ENCODE assay signal across 18 mouse cellular contexts in the genomic region with DNA sequence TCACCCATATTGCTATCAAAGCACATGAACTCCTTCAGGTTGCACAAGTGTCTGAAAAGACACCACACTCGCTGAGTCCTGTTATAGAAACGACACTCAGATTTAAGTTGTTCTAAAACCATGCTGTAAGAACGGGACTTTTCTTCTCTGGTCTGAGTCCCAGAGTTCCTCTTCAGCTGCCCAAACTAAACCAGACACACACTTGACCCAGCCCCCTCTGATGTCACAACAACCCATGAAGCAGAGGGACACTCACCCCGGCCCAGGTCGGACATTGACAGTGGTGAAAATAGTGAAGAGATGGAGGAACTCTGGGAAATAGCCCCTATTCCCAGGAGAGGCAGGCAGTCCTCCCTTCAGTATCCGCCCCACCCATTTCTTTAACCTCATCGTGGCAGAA. TPM values are rescaled to one million over a fixed set of nuclear protein-coding genes. Genes with fewer than 3 reads are reported as not detected.
DNase-seq lines count a peak whose midpoint lies in the region; ATAC-seq lines count a peak whose summit lies in the region.
"Had no signal": no experiment of that assay in that cellular context is flagged by ENCODE, and none has a peak within 500 bp of the region (broad histone marks: within the 10 kb centered on the region; RNA-seq: fewer than 3 reads in every experiment).

No protein-coding gene starts in this region.

- peak overlapping the region; percentile 51 for H3K4me3 ChIP-seq in forebrain, embryonic 10.5 days
- no peak overlapping the region for H3K4me3 ChIP-seq in forebrain, embryonic 11.5 days (ENCODE audit: low read depth, low read length)
- H3K4me3 ChIP-seq in kidney, embryonic 15.5 days (replicated peaks), result no peak overlapping the region
- no peak overlapping the region for H3K4me3 ChIP-seq in midbrain, embryonic 16.5 days (ENCODE audit: low read depth, low read length)

- WGBS in forebrain, embryonic 10.5 days, result 75% methylated on average over 7 of the region's 7 CpGs
- 72% methylated on average over 7 of the region's 7 CpGs for WGBS in forebrain, embryonic 11.5 days
- WGBS in kidney, embryonic 15.5 days, result 65% methylated on average over 7 of the region's 7 CpGs
- 83% methylated on average over 7 of the region's 7 CpGs for WGBS in midbrain, embryonic 16.5 days

- no peak overlapping the region; the same call in 1 of the 2 replicates for H3K4me2 ChIP-seq in forebrain, embryonic 11.5 days (ENCODE audit: low read depth, low read length, severe bottlenecking)
- H3K4me2 ChIP-seq in kidney, embryonic 15.5 days, result peak overlapping the region; percentile 68; the same call in 1 of the 2 replicates
- no peak overlapping the region; the same call in 1 of the 2 replicates for H3K4me2 ChIP-seq in midbrain, embryonic 16.5 days (ENCODE audit: low read length)

- no peak overlapping the region for H3K9ac ChIP-seq in forebrain, embryonic 11.5 days (ENCODE audit: low read length)
- no peak overlapping the region for H3K9ac ChIP-seq in kidney, embryonic 15.5 days
- H3K9ac ChIP-seq in midbrain, embryonic 16.5 days (ENCODE audit: low read depth, low read length), result no peak overlapping the region

- H3K27me3 ChIP-seq in forebrain, embryonic 10.5 days (ENCODE audit: poor library complexity, severe bottlenecking), result peaks cover 15% of the 10 kb centered on the region
- H3K27me3 ChIP-seq in forebrain, embryonic 11.5 days (ENCODE audit: control insufficient read depth, insufficient read depth, low read length), result no peaks in the 10 kb centered on the region; the same call in 1 of the 2 replicates
- H3K27me3 ChIP-seq in kidney, embryonic 15.5 days, result 0 out of 2 replicates have a peak, but pooled peaks cover 4% of the 10 kb centered on the region
- H3K27me3 ChIP-seq in midbrain, embryonic 16.5 days (ENCODE audit: control insufficient read depth, insufficient read depth, low read depth, low read length), result no peaks in the 10 kb centered on the region

- H3K36me3 ChIP-seq in forebrain, embryonic 10.5 days (replicated peaks), result no peaks in the 10 kb centered on the region
- no peaks in the 10 kb centered on the region for H3K36me3 ChIP-seq in forebrain, embryonic 11.5 days (ENCODE audit: control insufficient read depth, insufficient read depth, low read length)
- no peaks in the 10 kb centered on the region for H3K36me3 ChIP-seq in kidney, embryonic 15.5 days
- H3K36me3 ChIP-seq in midbrain, embryonic 16.5 days (ENCODE audit: control insufficient read depth, insufficient read depth, low read length), result no peaks in the 10 kb centered on the region
- H3K36me3 ChIP-seq: embryonic facial prominence, embryonic 13.5 days had no signal

- 0 out of 2 replicates have a peak overlapping the region, but pooled peaks have one; percentile 66 for H3K27ac ChIP-seq in forebrain, embryonic 10.5 days
- no peak overlapping the region for H3K27ac ChIP-seq in forebrain, embryonic 11.5 days (ENCODE audit: low read depth, low read length)
- H3K27ac ChIP-seq in kidney, embryonic 15.5 days, result no peak overlapping the region
- no peak overlapping the region for H3K27ac ChIP-seq in midbrain, embryonic 16.5 days (ENCODE audit: low read length)
- H3K27ac ChIP-seq: embryonic facial prominence, embryonic 13.5 days had no signal

- peaks cover 8% of the 10 kb centered on the region for H3K4me1 ChIP-seq in forebrain, embryonic 10.5 days
- H3K4me1 ChIP-seq in forebrain, embryonic 11.5 days (replicated peaks; ENCODE audit: control insufficient read depth, insufficient read depth, low read length), result no peaks in the 10 kb centered on the region
- H3K4me1 ChIP-seq in kidney, embryonic 15.5 days, result peaks cover 9% of the 10 kb centered on the region; the same call in 1 of the 2 replicates
- no peaks in the 10 kb centered on the region for H3K4me1 ChIP-seq in midbrain, embryonic 16.5 days (ENCODE audit: control insufficient read depth, insufficient read depth, low read length)

- no peak for DNase-seq in forebrain, embryonic 10.5 days (ENCODE audit: extremely low spot score, low spot score)
- DNase-seq in forebrain, embryonic 11.5 days (ENCODE audit: low spot score), result no peak
- no peak for DNase-seq in kidney, postnatal 25 days
- no peak for DNase-seq in right cerebral cortex, postnatal 36 days (ENCODE audit: low spot score in 2 of 2)
- no peak for DNase-seq in layer of hippocampus, adult 9-10 months (ENCODE audit: low spot score)

- no peak for ATAC-seq in forebrain, embryonic 11.5 days (replicated peaks; ENCODE audit: low FRiP score)
- ATAC-seq in kidney, embryonic 15.5 days (replicated peaks; ENCODE audit: low FRiP score), result no peak
- ATAC-seq in erythroid progenitor cell, adult 5-6 weeks (replicated peaks; ENCODE audit: low FRiP score, poor library complexity, severe bottlenecking), result 0 out of 2 replicates have a peak, but pooled peaks have one; percentile 14
- 0 out of 2 replicates have a peak, but pooled peaks have one; percentile 14 for ATAC-seq in midbrain, embryonic 16.5 days

- no peaks in the 10 kb centered on the region; the same call in 1 of the 2 replicates for H3K9me3 ChIP-seq in forebrain, embryonic 10.5 days
- no peaks in the 10 kb centered on the region for H3K9me3 ChIP-seq in forebrain, embryonic 11.5 days (ENCODE audit: control insufficient read depth, low read length)
- H3K9me3 ChIP-seq in kidney, embryonic 15.5 days (replicated peaks), result no peaks in the 10 kb centered on the region
- H3K9me3 ChIP-seq in midbrain, embryonic 16.5 days (replicated peaks; ENCODE audit: control insufficient read depth, low read length, poor library complexity, severe bottlenecking), result no peaks in the 10 kb centered on the region
- H3K9me3 ChIP-seq: embryonic facial prominence, embryonic 13.5 days had no signal

RNA-seq across cellular contexts. Expression of a gene that starts 7.1 kb away (rescaled TPM):
- 1.3 and 1.6 TPM in 2 replicates for polyA plus RNA-seq in forebrain, embryonic 10.5 days (2016; fragmentation: Nextera tagmentation; extraction: Ambion mirVana)
- polyA plus RNA-seq in forebrain, embryonic 11.5 days (2014; fragmentation: Nextera tagmentation; extraction: Ambion mirVana), result 1.5 and 2.1 TPM in 2 replicates
- 0.32 and 0.77 TPM in 2 replicates for polyA plus RNA-seq in kidney, embryonic 15.5 days (2015; fragmentation: Nextera tagmentation; extraction: Ambion mirVana)
- total RNA-seq in erythroid progenitor cell, adult 5-6 weeks (2015; ENCODE audit: low replicate concordance), result not detected in 2 replicates
- total RNA-seq in erythroid progenitor cell, adult 5-6 weeks (2017; ENCODE audit: low replicate concordance), result not detected in 2 replicates
- polyA plus RNA-seq in midbrain, embryonic 16.5 days (2015; fragmentation: Nextera tagmentation; extraction: Ambion mirVana), result 6.1 and 6.7 TPM in 2 replicates
- total RNA-seq: heart, adult 18-20 months; heart, postnatal 36 days had no signal
- polyA plus RNA-seq: small intestine, adult 2 months had no signal

RNA-seq across cellular contexts. Expression of a gene that starts 14.6 kb away (rescaled TPM):
- polyA plus RNA-seq in forebrain, embryonic 10.5 days (2016; fragmentation: Nextera tagmentation; extraction: Ambion mirVana), result not detected in 2 replicates
- polyA plus RNA-seq in forebrain, embryonic 11.5 days (2014; fragmentation: Nextera tagmentation; extraction: Ambion mirVana), result not detected in 2 replicates
- polyA plus RNA-seq in kidney, embryonic 15.5 days (2015; fragmentation: Nextera tagmentation; extraction: Ambion mirVana), result not detected in 2 replicates
- total RNA-seq in erythroid progenitor cell, adult 5-6 weeks (2015; ENCODE audit: low replicate concordance), result not detected in 2 replicates
- not detected in 2 replicates for total RNA-seq in erythroid progenitor cell, adult 5-6 weeks (2017; ENCODE audit: low replicate concordance)
- not detected in 2 replicates for polyA plus RNA-seq in midbrain, embryonic 16.5 days (2015; fragmentation: Nextera tagmentation; extraction: Ambion mirVana)
- total RNA-seq: adrenal gland, adult 8-10 months; heart, adult 18-20 months; heart, postnatal 36 days; layer of hippocampus, postnatal 14 days had no signal
- polyA plus RNA-seq: embryonic facial prominence, embryonic 13.5 days; frontal cortex, adult 2 months; kidney, embryonic 14.5 days; limb, embryonic 14.5 days; lung, embryonic 16.5 days had no signal

RNA-seq across cellular contexts. Expression of a gene that starts 36.9 kb away (rescaled TPM):
- polyA plus RNA-seq in forebrain, embryonic 10.5 days (2016; fragmentation: Nextera tagmentation; extraction: Ambion mirVana), result not detected in 2 replicates
- not detected in 2 replicates for polyA plus RNA-seq in forebrain, embryonic 11.5 days (2014; fragmentation: Nextera tagmentation; extraction: Ambion mirVana)
- polyA plus RNA-seq in kidney, embryonic 15.5 days (2015; fragmentation: Nextera tagmentation; extraction: Ambion mirVana), result 0.08 and 0.16 TPM in 2 replicates
- total RNA-seq in erythroid progenitor cell, adult 5-6 weeks (2015; ENCODE audit: low replicate concordance), result not detected in 2 replicates
- total RNA-seq in erythroid progenitor cell, adult 5-6 weeks (2017; ENCODE audit: low replicate concordance), result not detected in 2 replicates
- 0.06 TPM in 1 of 2 replicates, not detected in the other for polyA plus RNA-seq in midbrain, embryonic 16.5 days (2015; fragmentation: Nextera tagmentation; extraction: Ambion mirVana)
- polyA plus RNA-seq: frontal cortex, adult 2 months had no signal

Comparison
In these comparisons a context has a peak if more than half of its experiments do, and no peak if none do; other contexts are left out.
1. ATAC-seq: peak in erythroid progenitor cell, adult 5-6 weeks (single experiment) and midbrain, embryonic 16.5 days (single experiment); none in forebrain, embryonic 11.5 days (single experiment) and kidney, embryonic 15.5 days (single experiment).